ENCODE assay signal across 22 mouse cellular contexts in the genomic region with DNA sequence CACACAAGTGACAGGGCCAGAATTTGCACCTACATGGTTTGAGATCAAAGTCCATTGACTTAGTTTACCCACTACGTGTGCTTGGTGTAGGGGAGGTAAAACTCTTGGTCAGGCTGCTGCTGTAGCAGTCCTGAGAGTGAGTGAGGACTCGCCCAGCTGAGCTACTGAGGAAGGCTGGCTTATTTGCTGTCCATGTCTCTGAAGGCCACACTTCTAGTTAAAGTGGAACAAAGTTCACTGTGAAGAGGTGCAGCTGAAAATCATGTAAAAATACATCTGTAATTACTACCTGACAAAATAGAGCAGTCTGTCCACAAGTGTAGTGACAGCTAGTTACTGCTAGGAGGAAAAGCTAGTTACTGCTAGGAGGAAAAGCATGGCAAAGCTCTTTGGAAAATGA.
"Had no signal": no experiment of that assay in that cellular context is flagged by ENCODE, and none has a peak within 500 bp of the region (broad histone marks: within the 10 kb centered on the region; RNA-seq: fewer than 3 reads in every experiment).

No protein-coding gene starts in this region.

- H3K4me2 ChIP-seq: limb, embryonic 13.5 days; liver, embryonic 13.5 days; lung, embryonic 15.5 days; neural tube, embryonic 12.5 days; neural tube, embryonic 15.5 days had no signal

- ATAC-seq: inflammation-experienced regulatory T-cells, adult 6 months had no signal

- DNase-seq: kidney, adult 8-10 months; kidney, postnatal 14 days; layer of hippocampus, adult 9-11 months; liver, embryonic 13.5 days; lung, adult 18-20 months; lung, postnatal 10 days; lung, postnatal 36 days; midbrain, embryonic 14.5 days; right cerebral cortex, adult 18-20 months; right cerebral cortex, postnatal 14 days; right cerebral cortex, postnatal 4 days; thymus, postnatal 25 days had no signal

- H3K4me1 ChIP-seq: limb, embryonic 10.5 days; limb, embryonic 13.5 days; liver, embryonic 13.5 days; lung, embryonic 15.5 days; midbrain, embryonic 10.5 days; neural tube, embryonic 12.5 days; neural tube, embryonic 15.5 days had no signal

- H3K9ac ChIP-seq: limb, embryonic 13.5 days; liver, embryonic 13.5 days; lung, embryonic 15.5 days; neural tube, embryonic 12.5 days; neural tube, embryonic 15.5 days had no signal

- H3K36me3 ChIP-seq: liver, embryonic 13.5 days; lung, embryonic 15.5 days; neural tube, embryonic 12.5 days; neural tube, embryonic 15.5 days had no signal

- H3K9me3 ChIP-seq: limb, embryonic 10.5 days; limb, embryonic 13.5 days; liver, embryonic 13.5 days; lung, embryonic 15.5 days; megakaryocyte, embryonic 14.5 days; midbrain, embryonic 10.5 days; neural tube, embryonic 12.5 days; neural tube, embryonic 15.5 days had no signal

- H3K4me3 ChIP-seq: layer of hippocampus, adult 2 months; limb, embryonic 10.5 days; limb, embryonic 13.5 days; liver, embryonic 13.5 days; lung, embryonic 15.5 days; megakaryocyte, embryonic 14.5 days; midbrain, embryonic 10.5 days; neural tube, embryonic 12.5 days; neural tube, embryonic 15.5 days had no signal

- H3K27ac ChIP-seq: layer of hippocampus, adult 2 months; limb, embryonic 10.5 days; limb, embryonic 13.5 days; liver, embryonic 13.5 days; lung, embryonic 15.5 days; midbrain, embryonic 10.5 days; neural tube, embryonic 12.5 days; neural tube, embryonic 15.5 days; stomach, postnatal 0 days had no signal

- H3K27me3 ChIP-seq: limb, embryonic 13.5 days; liver, embryonic 13.5 days; lung, embryonic 15.5 days; megakaryocyte, embryonic 14.5 days; neural tube, embryonic 12.5 days; neural tube, embryonic 15.5 days had no signal
